Mouse (Mus musculus) lung, postnatal 4 days (tissue): Measurements from ENCODE around the gene Gpr132.

Experiments used
- DNase-seq, 2 experiments: peaks; one replicate each; pipeline ENCODE4 v3.0.0; 2021

The Gpr132 gene

GRCm38 (mm10) chr12:112819057-112819662 is 48.9 kb downstream of the Gpr132 start:
- DNase-seq = peak in 1 of 2 experiments; percentile 17

GRCm38 (mm10) chr12:112816866-112817265 is 51.2 kb downstream of the Gpr132 start:
- peak in 1 of 2 experiments; percentile 19 for DNase-seq

- peak; percentile 49 to 65 for DNase-seq
Measured at GRCm38 (mm10) chr12:112816294-112816693, 51.7 kb downstream of the Gpr132 start.

GRCm38 (mm10) chr12:112814682-112815470 is 53.2 kb downstream of the Gpr132 start:
- DNase-seq = peak in 1 of 2 experiments; percentile 15

GRCm38 (mm10) chr12:112813370-112813769 is 54.7 kb downstream of the Gpr132 start:
- DNase-seq = peak in 1 of 2 experiments; percentile 11

- peak in 1 of 2 experiments; percentile 38 for DNase-seq
Measured at GRCm38 (mm10) chr12:112810092-112810885, 57.7 kb downstream of the Gpr132 start.

- DNase-seq = no peak
Measured at GRCm38 (mm10) chr12:112809641-112810040, 58.4 kb downstream of the Gpr132 start.

- peak; percentile 93 to 95 for DNase-seq
Measured at GRCm38 (mm10) chr12:112808587-112809364, 59.3 kb downstream of the Gpr132 start, which contains the start of gene Clba1. Gene Clba1 (plus strand): TSS chr12:112808937.

- DNase-seq = no peak
Measured at GRCm38 (mm10) chr12:112808212-112808586, 59.8 kb downstream of the Gpr132 start.

GRCm38 (mm10) chr12:112807796-112808195 is 60.2 kb downstream of the Gpr132 start:
- no peak for DNase-seq

- peak in 1 of 2 experiments; percentile 20 for DNase-seq
Measured at GRCm38 (mm10) chr12:112806044-112806443, 62.0 kb downstream of the Gpr132 start.

GRCm38 (mm10) chr12:112804046-112804445 is 64.0 kb downstream of the Gpr132 start:
- no peak for DNase-seq

GRCm38 (mm10) chr12:112802917-112803316 is 65.1 kb downstream of the Gpr132 start:
- DNase-seq = no peak

GRCm38 (mm10) chr12:112801864-112802846 is 65.9 kb downstream of the Gpr132 start, which contains the start of gene Ahnak2:
Gene Ahnak2 (minus strand): TSS chr12:112802657.
- peak; percentile 42 to 52 for DNase-seq
